Mouse (Mus musculus): ENCODE results near the gene Mgea5. TPM values are rescaled to one million over a fixed set of nuclear protein-coding genes. Genes with fewer than 3 reads are reported as not detected.

Mgea5 gene
- polyA plus RNA-seq, 1 experiment from 2014 or later, result 68.2 TPM

GRCm38 (mm10) chr19:45708704-45709103 lies 74.9 kb downstream of the Mgea5 start:
- Histone ChIP-seq H3K27me3 (no peaks in the 10 kb centered on the region), H3K9me3 (0 out of 2 replicates have a peak, but pooled peaks cover 3% of the 10 kb centered on the region), H3K4me2 (replicated peaks) (no peak overlapping the region), H3K4me1 (0 out of 2 replicates have a peak, but pooled peaks cover 4% of the 10 kb centered on the region), H3K27ac (no peak overlapping the region), H3K36me3 (no peaks in the 10 kb centered on the region), H3K4me3 (no peak overlapping the region), H3K9ac (no peak overlapping the region)
- WGBS, result 53% methylated on average over 3 of the region's 3 CpGs
- ATAC-seq (ENCODE audit: low FRiP score, low read depth), result no peak

Other genes with a start within 250 kb of the Mgea5 start
- gene Poll, start 223.3 kb downstream of the Mgea5 start, polyA plus RNA-seq (2015; fragmentation: Nextera tagmentation; extraction: Ambion mirVana), result 14.5 and 16.1 TPM in 2 replicates
- 45.0 and 47.7 TPM in 2 replicates for gene Gm17018, start 223.2 kb downstream of the Mgea5 start, polyA plus RNA-seq (2015; fragmentation: Nextera tagmentation; extraction: Ambion mirVana)
- gene Fbxw4, start 123.5 kb downstream of the Mgea5 start, polyA plus RNA-seq (2015; fragmentation: Nextera tagmentation; extraction: Ambion mirVana), result 4.5 and 5.6 TPM in 2 replicates
- 2.7 and 3.5 TPM in 2 replicates for gene Fgf8, start 40.9 kb downstream of the Mgea5 start, polyA plus RNA-seq (2015; fragmentation: Nextera tagmentation; extraction: Ambion mirVana)
- 15.4 and 16.8 TPM in 2 replicates for gene Npm3, start 34.2 kb downstream of the Mgea5 start, polyA plus RNA-seq (2015; fragmentation: Nextera tagmentation; extraction: Ambion mirVana)
- gene Kcnip2, start 32.2 kb upstream of the Mgea5 start, polyA plus RNA-seq (2015; fragmentation: Nextera tagmentation; extraction: Ambion mirVana), result 0.55 and 0.70 TPM in 2 replicates
- gene Armh3, start 214.7 kb upstream of the Mgea5 start, polyA plus RNA-seq (2015; fragmentation: Nextera tagmentation; extraction: Ambion mirVana), result 20.5 and 22.1 TPM in 2 replicates
- 7.3 and 8.1 TPM in 2 replicates for gene Hps6, start 219.7 kb upstream of the Mgea5 start, polyA plus RNA-seq (2015; fragmentation: Nextera tagmentation; extraction: Ambion mirVana)